Mouse (Mus musculus) kidney, embryonic 15.5 days (tissue): Measurements from ENCODE around the gene Scgb1b11. TPM values are rescaled to one million over a fixed set of nuclear protein-coding genes. Genes with fewer than 3 reads are reported as not detected.
"Not testable (repeated sequence)": the region's sequence is repeated elsewhere in the genome, so short reads cannot be mapped to it uniquely, and the experiment has no call there.

Experiments used
- ATAC-seq: fragments of 200-750 bp; cut with Nextera tagmentation; replicated peaks from 2 replicates; pipeline ENCODE4 v1.8.0; 2017; ENCODE audit warnings: moderate TSS enrichment; ENCODE audit not compliant: low FRiP score
- H3K27ac ChIP-seq: fragments of 300-500 bp; sonication (generic); 2 replicates; pipeline ENCODE4 v1.5.1; 2015; ENCODE audit warnings: mild to moderate bottlenecking, inconsistent platforms
- H3K27me3 ChIP-seq: fragments of 300-500 bp; sonication (generic); 2 replicates; pipeline ENCODE4 v1.6.1; 2015; ENCODE audit warnings: inconsistent platforms
- H3K36me3 ChIP-seq: fragments of 300-500 bp; sonication (generic); 2 replicates; pipeline ENCODE4 v1.6.1; 2015; ENCODE audit warnings: inconsistent platforms
- H3K4me1 ChIP-seq: fragments of 300-500 bp; sonication (generic); 2 replicates; pipeline ENCODE4 v1.6.1; 2015; ENCODE audit warnings: inconsistent platforms
- H3K4me2 ChIP-seq: fragments of 300-500 bp; sonication (generic); 2 replicates; pipeline ENCODE4 v1.6.1; 2015; ENCODE audit warnings: moderate library complexity, mild to moderate bottlenecking, inconsistent platforms
- H3K4me3 ChIP-seq: fragments of 300-500 bp; sonication (generic); replicated peaks from 2 replicates; pipeline ENCODE4 v1.5.1; 2015; ENCODE audit warnings: mild to moderate bottlenecking, inconsistent platforms
- H3K9ac ChIP-seq: fragments of 300-500 bp; sonication (generic); 2 replicates; pipeline ENCODE4 v1.6.1; 2015; ENCODE audit warnings: mild to moderate bottlenecking, inconsistent platforms
- H3K9me3 ChIP-seq: fragments of 300-500 bp; sonication (generic); replicated peaks from 2 replicates; pipeline ENCODE4 v1.6.1; 2016; ENCODE audit warnings: inconsistent platforms
- WGBS: fragments of 180-500 bp; shearing (Covaris S2); methylation state at CpG from one replicate; pipeline ENCODE4 v1.1.7; 2015; ENCODE audit warnings: mixed read lengths; 5-methylcytosine and 5-hydroxymethylcytosine counted together
- polyA plus RNA-seq: library from polyadenylated mRNA; unstranded; fragments of >200 nt; fragmentation: Nextera tagmentation; extraction: Ambion mirVana; gene quantifications from 2 replicates; pipeline ENCODE4 v1.2.1, GENCODE M21; 2015

Gene Scgb1b11
- polyA plus RNA-seq: not detected in 2 replicates

- H3K4me1 ChIP-seq, H3K36me3 ChIP-seq, H3K4me2 ChIP-seq, H3K4me3 ChIP-seq, H3K9ac ChIP-seq, H3K9me3 ChIP-seq, H3K27me3 ChIP-seq, ATAC-seq, H3K27ac ChIP-seq: not testable (repeated sequence)
- WGBS: no CpG with 5 or more reads among the region's 2 CpGs
Observed at GRCm38 (mm10) chr7:32222540-32222939, at the start of gene Scgb1b11. TSS of gene Scgb1b11 (plus strand) at chr7:32222840.

GRCm38 (mm10) chr7:32211045-32211444, 11.6 kb upstream of the Scgb1b11 start, which contains the start of gene Scgb2b11:
TSS of gene Scgb2b11 (minus strand) at chr7:32211145.
- not testable (repeated sequence) for ATAC-seq

More at GRCm38 (mm10) chr7:32211045-32211444, 11.6 kb upstream of the Scgb1b11 start, which contains the start of gene Scgb2b11:
- not testable (repeated sequence) for H3K36me3 ChIP-seq, H3K9ac ChIP-seq, H3K27me3 ChIP-seq, H3K27ac ChIP-seq, H3K4me1 ChIP-seq, H3K9me3 ChIP-seq, H3K4me2 ChIP-seq, H3K4me3 ChIP-seq
- WGBS: 86% methylated on average over 2 of the region's 2 CpGs

Other genes starting within 250 kb of the Scgb1b11 start
- gene Scgb1b10, start 122.0 kb upstream of the Scgb1b11 start, polyA plus RNA-seq: not detected in 2 replicates
- gene Scgb2b11, start 11.7 kb upstream of the Scgb1b11 start, polyA plus RNA-seq: not detected in 2 replicates
- not detected in 2 replicates for gene Scgb2b12, start 104.4 kb downstream of the Scgb1b11 start, polyA plus RNA-seq
- gene Scgb1b12, start 111.3 kb downstream of the Scgb1b11 start, polyA plus RNA-seq: not detected in 2 replicates
- gene Scgb1b29, start 218.7 kb downstream of the Scgb1b11 start, polyA plus RNA-seq: not detected in 2 replicates